Mouse (Mus musculus) skeletal muscle tissue, adult 2 months (tissue): ENCODE data around the gene Ntng2.

Source experiments
- DNase-seq: peaks from one replicate; pipeline ENCODE4 v3.0.0-alpha.2; 2012; ENCODE audit warnings: low read depth, low spot score

The Ntng2 gene

GRCm38 (mm10) chr2:29191216-29192215 is 61.3 kb downstream of the Ntng2 start:
- no peak for DNase-seq

DNA sequence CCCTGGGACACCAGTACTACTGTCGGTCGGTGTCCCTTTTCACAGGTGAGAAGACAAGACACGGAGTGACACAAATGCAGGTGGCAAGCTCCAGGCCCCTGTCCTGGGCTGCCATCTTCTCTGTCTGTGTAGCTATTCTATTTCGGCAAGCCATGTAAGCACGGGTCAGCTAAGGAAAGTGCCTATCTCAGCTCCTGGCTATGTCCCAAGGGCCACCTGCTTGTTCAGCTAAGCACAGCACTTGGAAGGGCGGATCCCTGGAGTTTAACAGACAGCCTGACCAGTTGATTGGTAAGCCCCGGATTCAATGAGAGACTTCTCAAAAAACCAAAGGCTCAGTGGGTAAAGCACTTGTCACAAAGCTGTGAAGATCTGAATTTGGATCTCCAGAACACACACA is 62.4 kb downstream of the Ntng2 start:
- DNase-seq = peak; percentile 82

DNA sequence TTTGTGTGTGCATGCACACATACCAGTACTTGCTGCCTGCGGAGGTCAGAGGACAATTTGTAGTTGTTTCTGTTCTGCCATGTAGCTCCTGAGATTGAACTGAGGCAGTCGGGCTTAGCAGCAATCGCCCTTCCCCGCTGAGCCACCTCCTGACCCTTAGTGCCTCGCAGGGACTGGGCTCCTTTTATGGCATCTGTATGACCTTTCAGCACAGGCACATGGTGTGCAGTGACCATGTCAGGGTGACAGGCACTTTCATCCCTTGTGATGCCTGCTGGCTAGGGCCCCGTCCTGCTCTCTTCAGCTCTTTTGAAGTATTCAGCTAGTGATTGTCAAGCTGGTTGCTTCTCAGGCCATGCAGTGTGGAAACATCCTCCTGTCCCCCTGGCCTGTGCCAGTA is 66.6 kb downstream of the Ntng2 start:
- DNase-seq = no peak

DNA sequence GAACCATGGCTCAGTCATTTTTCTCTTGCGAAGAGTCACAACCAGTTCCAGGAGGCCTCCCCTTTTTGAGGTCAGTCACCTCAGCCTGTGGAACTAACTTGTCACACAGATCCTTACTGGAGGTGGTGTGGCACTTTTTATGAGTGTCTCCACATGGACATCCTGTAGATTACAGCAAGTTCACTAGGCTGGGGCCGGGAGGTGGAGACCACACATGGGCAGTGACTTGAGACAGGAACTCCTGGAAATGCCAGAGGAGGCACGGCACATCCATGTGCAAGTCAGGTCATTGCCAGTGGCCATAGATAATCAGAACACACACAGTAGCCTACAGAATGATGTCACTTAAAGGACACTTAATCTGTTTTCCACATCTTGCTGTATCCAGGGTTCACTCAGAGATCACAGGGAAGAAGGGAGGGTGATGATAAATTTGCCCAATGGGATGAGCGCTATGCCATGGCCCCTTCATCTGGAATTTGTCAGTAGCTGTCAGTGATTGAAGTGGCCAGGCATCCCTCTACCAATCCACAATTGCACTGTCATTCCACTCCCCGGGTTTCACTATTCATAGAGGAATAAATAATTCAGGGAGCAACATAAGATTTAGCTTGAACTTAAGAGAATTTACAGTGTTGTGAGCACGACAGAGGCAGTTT is 69.4 kb downstream of the Ntng2 start:
- DNase-seq = no peak

GRCm38 (mm10) chr2:29181111-29181510 is 71.7 kb downstream of the Ntng2 start:
- DNase-seq = no peak

GRCm38 (mm10) chr2:29179810-29180209 is 73.0 kb downstream of the Ntng2 start:
- no peak for DNase-seq

- DNase-seq = no peak
These were observed 77.9 kb downstream of the Ntng2 start for GRCm38 (mm10) chr2:29174887-29175286.

- no peak for DNase-seq
These were observed 84.7 kb downstream of the Ntng2 start for GRCm38 (mm10) chr2:29168067-29168466.

GRCm38 (mm10) chr2:29151941-29152340 is 100.9 kb downstream of the Ntng2 start:
- DNase-seq = no peak
